Mouse (Mus musculus) CD8-positive naive resting alpha-beta T cell, adult 2 months (primary cell): Measurements from ENCODE around the gene C130050O18Rik.
A peak's percentile ranks its signal among the peaks of the same experiment; 100 is the strongest.
"Not testable (repeated sequence)": the region's sequence is repeated elsewhere in the genome, so short reads cannot be mapped to it uniquely, and the experiment has no call there.

Experiments used
- DNase-seq, 2 experiments: peaks; one replicate each; pipeline ENCODE4 v3.0.0; 2022; ENCODE audit warnings: low read depth in 2 of 2, low spot score in 2 of 2

The C130050O18Rik gene

DNA sequence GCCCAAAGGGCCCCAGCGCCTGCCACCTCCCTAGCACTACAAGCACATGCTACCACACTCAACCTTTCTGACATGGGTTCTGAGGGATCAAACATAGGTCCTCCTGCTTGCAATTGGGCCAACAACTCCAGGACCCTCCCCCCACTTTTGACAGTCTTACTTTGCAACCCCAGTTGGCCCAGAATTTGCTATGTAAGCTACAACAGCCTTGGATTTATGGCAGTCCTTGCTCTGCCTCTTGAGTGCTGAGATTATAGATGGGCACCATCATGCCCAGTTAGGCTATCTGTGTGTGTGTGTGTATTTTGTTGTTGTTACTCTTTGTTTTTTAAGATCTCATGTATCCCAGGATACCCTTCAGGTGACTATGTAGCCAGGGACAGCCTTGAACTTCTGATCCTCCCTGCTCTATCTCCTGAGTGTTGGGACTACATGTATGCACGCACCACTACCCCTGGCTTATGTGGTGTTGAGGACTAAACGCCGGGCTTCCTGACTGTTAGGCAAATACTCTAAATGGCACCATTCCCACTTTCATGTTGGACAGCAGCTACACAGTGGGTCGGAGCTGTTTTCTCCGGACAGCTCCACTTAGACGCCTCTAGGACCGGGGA is 25.2 kb upstream of the C130050O18Rik start:
- DNase-seq = no peak

DNA sequence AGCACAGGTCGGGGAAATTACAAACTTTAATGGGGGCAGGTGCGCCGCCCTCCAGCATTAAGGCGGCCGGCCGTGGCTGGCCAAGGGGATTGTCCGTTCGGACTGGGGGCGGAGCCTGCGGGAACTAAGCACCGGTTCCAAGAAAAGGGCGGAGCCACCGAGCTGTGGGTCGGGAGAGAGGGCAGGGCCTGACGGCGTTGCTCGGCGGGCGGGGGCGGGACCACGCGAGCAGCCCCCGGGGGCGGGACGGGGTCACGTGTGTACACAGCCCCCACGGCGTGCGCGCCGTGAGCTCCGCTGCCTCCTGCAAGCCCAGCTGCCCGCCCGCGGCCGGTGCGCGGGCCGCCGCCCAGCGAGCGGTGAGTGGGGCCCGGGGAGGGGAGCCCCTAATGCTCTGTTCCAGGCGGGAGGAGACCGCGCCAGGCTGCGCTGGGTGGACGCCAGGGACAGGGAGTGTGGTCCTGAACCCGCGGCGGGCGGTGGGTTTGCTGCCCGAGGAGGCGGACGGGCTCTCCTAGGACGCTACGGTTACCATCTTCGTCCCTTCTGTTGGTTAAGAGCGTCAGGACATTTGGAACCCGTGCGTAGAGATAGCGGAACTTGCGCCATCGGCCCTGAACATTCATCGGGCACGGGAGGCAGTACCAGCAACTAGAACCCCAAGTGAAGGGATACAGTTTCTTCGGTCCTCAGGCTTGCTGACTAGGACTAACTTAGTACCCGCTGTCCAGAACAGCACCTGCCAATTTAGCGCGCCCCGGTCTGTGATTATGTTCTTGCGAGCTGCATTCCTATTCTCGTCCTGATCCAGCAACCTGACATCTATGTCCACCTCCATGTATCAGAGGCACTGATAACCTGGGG is 24.5 kb upstream of the C130050O18Rik start:
- peak in 1 of 2 experiments; percentile 44 for DNase-seq

DNA sequence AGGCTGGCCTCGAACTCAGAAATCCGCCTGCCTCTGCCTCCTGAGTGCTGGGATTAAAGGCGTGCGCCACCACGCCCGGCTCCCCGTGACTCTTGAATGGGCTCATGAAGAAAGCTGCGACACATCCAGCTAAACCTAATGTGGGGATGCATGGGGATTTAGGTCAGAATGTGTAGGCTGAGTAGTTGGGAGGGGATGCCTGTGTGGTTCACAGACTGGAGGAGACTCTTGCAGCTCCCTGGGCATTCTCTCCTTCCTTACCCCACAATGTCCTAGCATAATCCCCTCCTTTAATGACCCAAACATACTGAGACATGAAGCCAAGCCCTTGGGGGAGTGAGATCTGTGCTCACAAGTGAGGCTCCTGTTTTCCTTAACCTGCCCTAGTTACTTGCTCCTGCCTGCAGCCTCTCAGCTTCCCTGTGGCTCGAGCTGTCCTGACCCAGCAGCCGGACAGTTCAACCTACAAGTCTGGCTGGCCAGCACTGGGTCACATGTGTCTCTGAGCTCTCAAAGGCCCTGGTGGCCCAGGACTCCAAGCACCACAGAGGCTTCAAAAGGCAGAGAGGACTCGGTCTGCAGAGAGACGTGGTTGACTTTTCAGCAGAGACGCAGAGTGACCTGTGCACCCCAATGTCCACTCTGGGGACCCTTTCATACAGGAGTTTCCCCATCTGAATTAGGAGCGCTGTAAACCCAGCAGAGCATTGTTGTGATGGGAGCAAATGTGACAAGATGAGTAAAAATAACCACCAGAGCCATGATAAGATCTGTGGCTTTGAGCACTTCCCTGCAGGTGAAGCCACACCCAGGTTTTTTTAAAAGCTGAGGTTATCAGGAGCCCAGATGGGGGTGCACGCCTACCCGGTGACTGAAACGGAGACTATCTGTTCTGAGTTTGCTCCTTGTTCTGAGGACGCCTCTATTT is 23.2 kb upstream of the C130050O18Rik start:
- peak; percentile 67 to 83 for DNase-seq

DNA sequence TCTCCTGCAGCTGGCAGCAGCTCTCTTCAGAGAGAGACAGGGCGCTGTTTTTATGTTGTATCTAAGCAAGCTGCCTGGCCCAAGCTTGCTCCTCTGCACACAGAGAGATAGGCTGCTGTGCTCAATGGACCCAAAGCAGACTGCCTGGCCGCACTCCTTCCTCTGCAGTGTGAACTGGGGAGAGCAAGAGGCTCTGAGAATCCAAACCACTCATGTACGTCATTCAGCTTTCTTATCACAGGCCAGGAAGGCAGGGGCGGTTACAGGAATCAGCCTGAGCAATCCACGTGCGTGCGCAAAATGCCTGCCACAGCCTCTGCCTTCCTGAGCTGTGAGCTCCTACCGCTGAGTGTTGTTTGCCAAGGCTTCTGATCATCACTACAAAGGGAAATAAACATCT is 22.3 kb upstream of the C130050O18Rik start:
- peak; percentile 84 to 86 for DNase-seq

DNA sequence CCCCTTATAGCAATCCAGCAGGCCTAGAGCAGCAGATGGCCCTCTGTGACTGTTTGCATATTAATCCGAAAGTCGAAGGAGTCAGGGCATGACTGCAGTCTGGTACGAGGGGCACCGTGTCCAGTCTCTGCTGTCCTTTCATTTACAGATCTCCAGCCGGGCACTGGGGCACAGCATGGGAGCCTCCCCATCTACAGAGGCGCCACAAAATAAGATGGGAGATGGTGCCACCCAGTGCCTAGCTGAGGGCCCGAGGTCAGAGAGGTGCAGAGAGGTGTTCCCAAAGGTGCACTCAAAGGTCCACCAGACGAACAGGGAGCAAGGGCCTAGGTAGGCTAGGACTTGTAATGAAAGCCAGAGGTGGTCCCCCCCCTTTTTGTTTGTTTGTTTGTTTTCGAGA is 21.8 kb upstream of the C130050O18Rik start:
- no peak for DNase-seq

DNA sequence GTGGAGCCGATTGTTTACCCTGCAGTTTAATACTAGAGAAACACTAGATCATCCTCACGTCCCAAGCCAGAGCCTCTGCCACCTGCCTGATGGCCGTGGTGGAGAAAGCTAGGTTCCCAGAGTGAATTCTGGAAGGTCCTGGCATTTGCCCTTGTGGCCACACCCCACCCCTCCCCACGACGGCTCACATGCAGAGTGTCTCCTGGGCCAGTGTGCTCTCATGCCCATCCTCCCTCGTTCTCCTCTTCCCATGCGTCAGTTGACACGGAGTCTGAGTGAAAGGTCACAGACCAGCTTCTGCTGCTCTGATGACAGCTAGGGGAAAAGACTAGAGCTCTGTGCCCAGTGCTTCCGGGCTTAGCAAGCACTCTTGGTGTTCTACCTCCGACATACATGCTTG is 20.5 kb upstream of the C130050O18Rik start:
- no peak for DNase-seq

DNA sequence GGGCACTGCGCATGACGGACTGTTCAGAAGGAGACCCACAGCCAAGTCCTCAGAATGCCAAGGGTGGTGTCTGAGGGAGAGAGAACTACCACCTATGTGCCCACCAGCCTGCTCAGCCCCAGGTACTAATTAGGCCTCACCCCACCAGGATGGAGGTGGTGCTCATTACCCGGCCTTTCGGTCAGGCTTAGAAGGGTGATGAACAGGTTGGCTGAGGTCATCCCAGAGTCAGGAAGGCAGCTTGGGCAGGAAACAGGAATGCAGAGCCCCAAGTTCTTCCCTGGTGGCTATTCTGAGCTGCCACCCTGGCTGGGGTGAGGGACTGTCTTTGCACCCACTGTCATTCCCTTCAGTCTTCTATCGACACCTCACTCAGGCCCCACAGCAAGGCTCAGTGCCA is 19.0 kb upstream of the C130050O18Rik start:
- no peak for DNase-seq

DNA sequence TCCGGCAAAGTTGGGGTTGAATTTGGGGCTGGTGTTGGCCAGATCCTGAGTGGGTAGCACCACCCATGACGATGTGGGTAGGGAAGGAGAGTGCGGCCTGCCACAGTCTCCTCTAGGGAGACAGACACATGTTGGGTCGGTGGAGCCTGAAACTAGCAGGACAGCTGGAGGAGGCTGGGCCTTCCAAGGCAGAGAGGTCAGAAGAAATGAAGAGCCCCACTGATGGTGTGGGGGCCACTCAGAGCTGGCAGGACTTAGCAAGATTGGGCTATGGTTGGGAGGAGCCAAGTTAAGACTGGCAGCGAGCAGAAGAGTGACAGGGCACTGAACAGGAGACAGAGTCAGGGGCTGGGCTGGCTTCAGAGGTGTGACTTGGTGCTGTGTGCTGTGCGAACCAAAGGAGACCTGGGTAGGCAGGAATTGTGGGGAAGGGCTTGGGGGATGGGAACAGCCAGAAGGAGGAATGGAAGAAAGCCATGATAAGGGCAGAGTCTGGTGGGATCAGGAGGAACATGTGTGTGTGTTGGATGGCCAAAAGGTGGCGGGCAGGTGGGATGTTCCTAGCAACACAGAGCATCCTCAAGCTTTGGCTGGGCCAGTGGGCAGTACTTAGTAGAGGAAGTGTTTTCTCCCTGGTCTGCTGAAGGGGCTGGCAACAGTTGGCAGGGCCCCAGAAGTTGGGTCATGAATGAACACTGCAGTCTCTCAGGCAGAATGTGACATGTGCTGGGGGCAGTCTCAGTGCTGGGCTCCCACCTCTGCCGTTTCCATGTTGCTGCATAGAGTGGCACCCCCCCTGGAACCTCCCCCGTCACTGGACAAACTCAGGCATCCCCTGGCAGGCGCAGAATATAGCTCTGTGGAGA is 17.5 kb upstream of the C130050O18Rik start:
- no peak for DNase-seq

DNA sequence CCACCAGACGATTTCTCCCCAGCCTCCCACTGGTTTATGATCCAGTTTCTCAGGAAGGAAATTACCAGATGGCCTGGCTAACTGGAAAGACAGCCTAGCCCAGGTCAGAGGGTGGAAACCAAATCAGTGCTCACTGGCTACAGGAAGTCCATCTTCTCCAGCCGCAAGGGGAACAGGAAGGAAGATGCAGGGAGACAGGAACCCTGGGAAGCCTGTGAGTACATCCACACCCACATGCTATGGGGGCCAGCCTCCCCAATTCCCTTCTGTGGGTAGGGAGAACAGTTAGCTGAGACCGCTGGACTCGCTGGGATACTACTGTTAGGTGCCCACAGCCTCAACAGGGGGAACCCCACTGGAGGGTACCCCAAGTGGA is 16.9 kb upstream of the C130050O18Rik start:
- DNase-seq = no peak

DNA sequence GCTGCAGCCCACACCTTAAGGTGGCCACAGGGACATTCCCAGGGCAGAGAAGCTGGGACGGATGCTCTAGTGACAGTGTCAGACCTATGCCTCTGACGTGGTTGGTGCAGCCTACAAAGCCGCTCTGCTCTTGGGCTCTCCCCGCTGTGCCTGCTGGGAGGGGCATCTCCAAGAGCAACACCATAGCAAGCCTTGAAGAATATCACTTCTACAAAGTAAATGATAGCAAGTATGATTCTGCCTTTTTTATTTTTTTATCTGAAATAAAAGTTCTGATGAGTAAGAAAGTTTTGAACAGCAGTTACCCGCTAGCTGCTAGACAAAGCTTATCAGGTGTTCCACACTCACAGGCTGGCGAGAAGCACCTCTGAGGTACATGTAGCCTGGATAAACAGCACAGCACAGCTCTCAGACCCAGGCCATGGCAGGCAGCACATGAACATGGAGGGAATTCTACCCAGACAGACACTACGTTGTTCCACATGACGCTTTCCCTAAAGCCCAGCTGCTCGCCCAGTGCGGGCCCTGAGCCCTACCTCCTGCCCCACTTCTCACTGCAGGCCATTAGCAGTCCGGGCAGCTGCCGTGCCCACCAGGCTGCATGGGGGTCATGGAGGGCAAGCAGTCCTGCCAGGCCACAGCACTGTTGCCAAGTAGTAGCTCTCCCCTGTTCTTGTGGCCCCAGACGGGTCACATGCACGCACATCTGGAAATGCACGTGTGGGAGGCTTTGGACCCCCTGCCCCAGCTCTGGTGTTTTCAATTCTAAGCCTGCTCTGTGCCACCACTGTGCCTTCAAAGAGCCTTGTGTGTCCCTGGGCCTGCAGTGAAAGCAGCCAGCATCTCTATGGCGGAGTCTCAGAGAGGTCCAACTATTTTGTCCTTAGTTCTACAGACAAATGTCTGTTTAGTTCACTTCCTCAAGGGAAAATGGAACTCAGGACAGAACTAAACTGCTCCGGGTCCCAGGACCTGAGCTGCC is 16.1 kb upstream of the C130050O18Rik start:
- DNase-seq = no peak

DNA sequence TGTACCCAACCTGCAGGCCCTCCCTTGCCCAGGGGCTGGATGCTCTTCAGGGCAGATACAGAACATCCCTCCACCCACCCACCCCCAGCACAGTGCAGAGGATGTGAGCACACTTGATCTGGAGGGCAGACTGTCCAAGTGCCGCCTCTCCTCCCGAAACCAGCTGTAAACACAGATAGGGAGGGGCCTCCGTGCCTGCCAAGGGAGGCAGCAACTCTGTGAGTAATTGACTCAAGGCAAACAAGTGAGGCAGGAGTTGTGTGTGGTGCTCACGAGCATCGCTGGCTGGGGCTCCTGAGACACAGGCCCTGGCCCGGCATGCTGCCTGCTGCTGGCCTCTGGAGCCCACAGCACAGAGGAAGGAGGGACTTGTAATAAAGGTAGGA is 15.4 kb upstream of the C130050O18Rik start:
- DNase-seq = no peak

DNA sequence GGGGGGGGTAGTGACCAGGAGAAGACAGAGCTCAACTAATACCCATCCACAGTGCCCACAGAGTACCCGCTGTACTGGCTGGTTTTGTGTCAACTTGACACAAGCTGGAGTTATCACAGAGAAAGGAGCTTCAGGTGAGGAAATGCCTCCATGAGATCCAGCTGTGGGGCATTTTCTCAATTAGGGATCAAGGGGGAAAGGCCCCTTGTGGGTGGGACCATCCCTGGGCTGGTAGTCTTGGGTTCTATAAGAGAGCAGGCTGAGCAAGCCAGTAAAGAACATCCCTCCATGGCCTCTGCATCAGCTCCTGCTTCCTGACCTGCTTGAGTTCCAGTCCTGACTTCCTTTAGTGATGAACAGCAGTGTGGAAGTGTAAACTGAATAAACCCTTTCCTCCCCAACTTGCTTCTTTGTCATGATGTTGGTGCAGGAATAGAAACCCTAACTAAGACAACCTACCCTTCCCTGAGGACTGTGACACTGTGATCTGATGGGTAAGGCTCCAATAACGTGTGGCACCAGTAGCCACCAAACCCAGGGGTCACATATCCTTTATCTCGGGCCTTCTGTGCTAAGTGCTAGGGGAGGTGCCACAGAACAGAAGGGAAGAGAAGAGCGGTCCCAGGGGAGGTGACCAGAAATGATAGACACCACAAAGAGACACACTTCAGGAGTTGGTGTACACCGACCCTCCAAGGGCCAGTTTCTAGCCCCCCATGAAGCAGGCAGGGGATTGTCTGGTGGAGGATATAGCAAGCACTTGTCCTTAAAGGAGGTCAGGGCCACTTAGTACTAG is 14.6 kb upstream of the C130050O18Rik start:
- not testable (repeated sequence) for DNase-seq

DNA sequence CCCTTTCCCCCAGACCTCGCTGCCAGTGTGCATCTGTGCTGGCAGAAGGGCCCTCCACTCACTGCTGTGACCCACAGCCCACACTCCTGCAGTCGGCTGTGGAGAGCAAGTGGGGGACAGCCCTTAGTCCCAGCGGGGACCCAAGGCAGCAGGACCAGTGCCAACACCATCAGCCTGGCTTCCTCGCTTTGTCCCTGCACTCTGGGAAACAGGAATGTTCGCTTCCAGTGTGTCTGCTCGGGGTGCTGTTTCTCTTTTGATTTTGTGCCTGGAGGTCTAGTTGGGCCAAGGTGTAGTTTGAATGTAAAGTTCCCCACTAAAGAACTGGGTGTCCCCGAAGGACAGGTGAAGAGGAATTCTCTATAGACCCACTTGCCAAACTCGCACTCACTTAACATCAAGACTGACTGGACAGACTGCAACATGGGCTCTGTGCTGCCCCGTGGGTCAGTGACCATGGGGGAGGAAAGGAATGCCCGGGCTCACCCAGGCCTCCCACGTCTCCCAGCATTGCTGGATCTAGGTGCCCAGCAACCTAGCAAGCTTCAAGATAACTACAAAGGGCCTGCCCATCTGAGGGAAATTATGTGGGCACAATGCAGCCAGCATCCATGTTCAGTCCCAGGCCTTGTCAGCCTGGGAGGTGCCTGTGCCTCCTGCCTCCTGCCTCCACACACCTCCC is 13.6 kb upstream of the C130050O18Rik start:
- no peak for DNase-seq

DNA sequence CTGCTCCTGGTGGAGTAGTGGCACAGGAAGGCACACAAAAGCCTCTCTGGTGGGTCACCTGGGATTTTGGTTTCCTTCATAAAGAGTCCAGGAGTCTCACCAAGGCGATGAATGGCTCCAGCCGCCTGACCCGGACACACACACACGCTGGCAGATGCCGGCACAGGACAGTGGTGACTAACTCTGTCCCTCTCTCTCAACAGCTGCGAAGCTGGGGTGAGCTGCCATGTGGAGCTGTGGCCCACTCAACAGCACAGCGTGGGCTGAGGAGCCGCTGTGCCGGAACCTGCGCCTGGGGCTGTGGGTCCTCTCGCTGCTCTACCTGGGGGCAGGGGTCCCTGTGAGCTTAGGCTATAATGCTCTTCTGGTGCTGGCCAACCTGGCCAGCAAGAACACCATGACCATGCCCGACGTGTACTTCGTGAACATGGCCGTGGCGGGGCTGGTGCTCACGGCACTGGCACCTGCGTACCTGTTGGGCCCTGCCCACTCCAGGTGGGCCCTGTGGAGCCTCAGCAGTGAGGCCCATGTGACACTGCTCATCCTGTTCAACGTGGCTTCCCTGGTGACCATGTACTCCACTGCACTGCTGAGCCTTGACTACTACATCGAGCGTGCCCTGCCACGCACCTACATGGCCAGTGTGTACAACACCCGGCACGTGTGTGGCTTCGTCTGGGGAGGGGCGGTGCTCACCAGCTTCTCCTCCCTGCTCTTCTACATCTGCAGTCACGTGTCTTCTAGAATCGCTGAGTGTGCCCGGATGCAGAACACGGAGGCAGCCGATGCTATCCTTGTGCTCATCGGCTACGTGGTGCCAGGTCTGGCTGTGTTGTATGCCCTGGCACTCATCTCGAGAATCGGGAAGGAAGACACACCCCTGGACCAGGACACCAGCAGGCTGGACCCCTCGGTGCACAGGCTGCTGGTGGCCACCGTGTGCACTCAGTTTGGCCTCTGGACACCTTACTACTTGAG is 12.6 kb upstream of the C130050O18Rik start:
- DNase-seq = no peak

DNA sequence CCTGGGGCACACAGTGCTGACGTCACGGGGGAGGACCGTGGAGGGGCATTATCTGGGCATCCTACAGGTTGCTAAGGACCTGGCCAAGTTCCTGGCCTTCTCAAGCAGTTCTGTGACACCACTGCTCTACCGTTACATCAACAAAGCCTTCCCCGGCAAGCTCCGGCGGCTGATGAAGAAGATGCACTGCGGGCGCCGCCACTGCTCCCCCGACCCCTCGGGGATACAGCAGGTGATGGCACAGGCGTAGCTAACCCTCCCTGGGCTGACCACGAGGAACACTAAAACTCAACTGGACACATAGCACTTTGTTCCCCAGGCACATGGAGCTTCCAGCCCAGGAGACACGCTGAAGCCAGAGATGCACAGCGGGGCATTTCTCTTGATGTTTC is 11.9 kb upstream of the C130050O18Rik start:
- DNase-seq = no peak

DNA sequence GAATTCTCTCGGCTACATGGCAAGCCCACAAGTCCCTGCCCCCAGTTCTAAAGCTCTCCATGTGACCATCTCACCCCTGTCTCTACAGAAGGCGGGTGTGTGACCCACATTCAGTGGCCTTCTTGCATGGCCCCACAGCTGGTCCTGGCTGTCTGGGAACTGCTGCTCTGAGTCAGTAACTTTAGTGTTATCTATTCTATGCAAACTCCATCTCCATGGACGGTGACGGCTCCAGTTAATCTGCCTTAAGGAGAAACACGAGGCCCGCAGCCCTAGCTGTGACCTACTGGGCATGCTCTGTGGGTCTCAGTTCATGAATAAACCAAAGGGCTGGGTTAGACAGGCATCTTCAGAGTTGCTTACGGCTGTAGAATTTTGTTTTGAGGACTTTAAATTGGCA is 10.7 kb upstream of the C130050O18Rik start:
- DNase-seq = no peak

DNA sequence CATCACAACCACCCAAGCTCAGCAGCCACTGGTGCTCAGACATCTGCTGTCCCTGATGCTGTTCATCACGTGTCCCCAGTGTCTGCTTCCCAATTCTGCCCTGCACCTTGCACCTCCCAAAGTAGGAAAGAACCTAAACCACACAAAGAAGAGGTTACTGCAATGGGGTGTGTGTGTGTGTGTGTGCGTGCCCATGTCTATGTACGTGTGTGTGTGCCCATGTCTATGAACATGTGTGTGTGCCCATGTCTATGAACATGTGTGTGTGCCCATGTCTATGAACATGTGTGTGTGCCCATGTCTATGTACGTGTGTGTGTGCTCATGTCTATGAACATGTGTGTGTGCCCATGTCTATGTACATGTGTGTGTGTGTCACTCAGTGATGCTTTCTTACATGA is 9.6 kb upstream of the C130050O18Rik start:
- DNase-seq = no peak
